8 mouse cellular contexts compared by ENCODE assay signal in the genomic region with DNA sequence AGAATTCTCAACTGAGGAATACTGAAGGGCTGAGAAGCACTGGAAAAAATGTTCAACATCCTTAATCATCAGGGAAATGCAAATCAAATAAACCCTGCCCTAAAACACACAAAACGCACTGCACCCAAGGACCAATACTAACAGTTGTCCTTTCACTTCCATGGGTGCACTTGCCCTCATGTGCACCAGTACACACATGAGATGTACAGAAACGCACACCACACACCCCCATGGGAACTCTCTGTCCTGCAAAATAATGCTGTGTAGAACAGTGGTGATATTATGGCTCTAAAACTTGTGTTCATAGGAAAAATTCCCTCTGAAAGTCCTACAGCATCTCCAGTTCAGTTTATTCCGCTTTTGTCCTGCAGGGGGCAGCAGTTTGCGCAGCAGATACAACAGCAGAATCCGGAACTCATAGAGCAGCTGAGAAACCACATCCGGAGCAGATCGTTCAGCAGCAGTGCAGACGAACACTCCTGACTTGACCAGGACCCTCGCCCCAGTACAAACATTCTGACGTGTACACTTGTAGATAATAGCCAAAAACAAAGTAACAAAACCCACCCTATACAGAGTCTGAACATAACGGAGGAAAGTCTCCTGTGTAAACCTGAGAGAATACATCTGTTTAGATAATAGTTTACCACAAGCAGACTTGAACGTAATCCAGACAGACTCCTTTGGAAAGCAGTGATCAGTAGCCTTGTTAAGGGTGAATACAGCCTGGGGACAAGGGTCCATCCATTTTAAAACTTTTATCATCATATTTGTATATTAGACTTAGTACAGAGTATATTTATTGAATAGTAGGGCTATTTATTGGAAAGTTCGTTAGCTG. TPM values are rescaled to one million over a fixed set of nuclear protein-coding genes. Genes with fewer than 3 reads are reported as not detected.
DNase-seq lines count a peak whose midpoint lies in the region; ATAC-seq and TF ChIP-seq lines count a peak whose summit lies in the region.

No protein-coding gene starts in this region.

- no peak for TF ChIP-seq POLR2A in CH12.LX (IDR thresholded peaks at IDR 0.05; ENCODE audit: low read depth, low read length)

- no peak overlapping the region for H3K27ac ChIP-seq in CH12.LX (ENCODE audit: insufficient read depth, low read depth)
- H3K27ac ChIP-seq in brown adipose tissue, adult 24 weeks (replicated peaks; ENCODE audit: low read depth, low read length): no peak overlapping the region
- no peak overlapping the region for H3K27ac ChIP-seq in heart, embryonic 14.5 days (replicated peaks in 1 of 2; ENCODE audit: control insufficient read depth in 1 of 2, insufficient read depth in 1 of 2, low read depth in 2 of 2, low read length in 2 of 2)
- H3K27ac ChIP-seq in liver, postnatal 0 days (ENCODE audit: low read depth): no peak overlapping the region
- H3K27ac ChIP-seq in neural tube, embryonic 15.5 days (replicated peaks): no peak overlapping the region

- no peak overlapping the region for H3K4me2 ChIP-seq in CH12.LX (ENCODE audit: insufficient read depth, low read depth, poor library complexity, severe bottlenecking)
- H3K4me2 ChIP-seq in heart, embryonic 14.5 days (ENCODE audit: low read length): peak overlapping the region; percentile 14
- peak overlapping the region; percentile 54 for H3K4me2 ChIP-seq in liver, postnatal 0 days (ENCODE audit: low read depth, low read length)
- no peak overlapping the region for H3K4me2 ChIP-seq in neural tube, embryonic 15.5 days

- H3K79me2 ChIP-seq in CH12.LX (replicated peaks; ENCODE audit: control insufficient read depth, extremely low read depth, insufficient read depth, poor library complexity, severe bottlenecking): no peaks in the 10 kb centered on the region

- peaks cover 0 to 6% of the 10 kb centered on the region in 2 experiments; a peak in 1 of 4 replicates for H3K4me1 ChIP-seq in CH12.LX (ENCODE audit: control insufficient read depth in 1 of 2, insufficient read depth in 2 of 2)
- no peaks in the 10 kb centered on the region for H3K4me1 ChIP-seq in brown adipose tissue, adult 24 weeks (ENCODE audit: control insufficient read depth, insufficient read depth, insufficient read length, low read length)
- no peaks in the 10 kb centered on the region for H3K4me1 ChIP-seq in heart, embryonic 14.5 days (ENCODE audit: control insufficient read depth in 2 of 2, insufficient read depth in 2 of 2, low read length in 2 of 2)
- 0 out of 2 replicates have a peak, but pooled peaks cover 4% of the 10 kb centered on the region for H3K4me1 ChIP-seq in liver, postnatal 0 days (ENCODE audit: insufficient read depth)
- H3K4me1 ChIP-seq in neural tube, embryonic 15.5 days: 0 out of 2 replicates have a peak, but pooled peaks cover 4% of the 10 kb centered on the region

- H3K9ac ChIP-seq in CH12.LX (ENCODE audit: insufficient read depth, low read depth): no peak overlapping the region
- H3K9ac ChIP-seq in heart, embryonic 14.5 days (ENCODE audit: low read length): no peak overlapping the region
- H3K9ac ChIP-seq in liver, postnatal 0 days (replicated peaks): no peak overlapping the region
- H3K9ac ChIP-seq in neural tube, embryonic 15.5 days (replicated peaks): no peak overlapping the region

- peak; percentile 32 for TF ChIP-seq RAD21 in CH12.LX (IDR thresholded peaks at IDR 0.05; ENCODE audit: low read depth, low read length)

- peaks cover 30 to 67% of the 10 kb centered on the region in 2 experiments for H3K36me3 ChIP-seq in CH12.LX (replicated peaks in 1 of 2; ENCODE audit: control insufficient read depth in 1 of 2, insufficient read depth in 1 of 2, low read length in 1 of 2)
- H3K36me3 ChIP-seq in heart, embryonic 14.5 days (ENCODE audit: control insufficient read depth, insufficient read depth, low read length): peaks cover 27% of the 10 kb centered on the region
- peaks cover 20% of the 10 kb centered on the region for H3K36me3 ChIP-seq in liver, postnatal 0 days (replicated peaks; ENCODE audit: insufficient read depth, low read length)
- peaks cover 69% of the 10 kb centered on the region for H3K36me3 ChIP-seq in neural tube, embryonic 15.5 days

- H3K4me3 ChIP-seq in CH12.LX (replicated peaks in 1 of 3; ENCODE audit: low read depth in 2 of 3, low read length in 2 of 3, poor library complexity in 1 of 3): no peak overlapping the region
- H3K4me3 ChIP-seq in brown adipose tissue, adult 24 weeks (ENCODE audit: insufficient read depth, low read depth, low read length): peak overlapping the region; percentile 43
- no peak overlapping the region for H3K4me3 ChIP-seq in heart, embryonic 14.5 days (ENCODE audit: control insufficient read depth in 1 of 2, insufficient read depth in 1 of 2, low read depth in 1 of 2, low read length in 2 of 2)
- no peak overlapping the region for H3K4me3 ChIP-seq in liver, postnatal 0 days (ENCODE audit: low read depth, low read length)
- no peak overlapping the region for H3K4me3 ChIP-seq in neural tube, embryonic 15.5 days (replicated peaks)

- 36% methylated on average over 13 of the region's 13 CpGs for WGBS in heart, embryonic 14.5 days
- 29% methylated on average over 13 of the region's 13 CpGs for WGBS in liver, postnatal 0 days (ENCODE audit: insufficient replicate concordance)
- 43% methylated on average over 13 of the region's 13 CpGs for WGBS in neural tube, embryonic 15.5 days

- H3K27me3 ChIP-seq in CH12.LX (replicated peaks): no peaks in the 10 kb centered on the region
- H3K27me3 ChIP-seq in heart, embryonic 14.5 days (ENCODE audit: control insufficient read depth, insufficient read depth, low read length): no peaks in the 10 kb centered on the region
- H3K27me3 ChIP-seq in liver, postnatal 0 days (ENCODE audit: insufficient read depth, low read length): no peaks in the 10 kb centered on the region
- no peaks in the 10 kb centered on the region for H3K27me3 ChIP-seq in neural tube, embryonic 15.5 days (replicated peaks)

- no peak for ATAC-seq in heart, embryonic 14.5 days (ENCODE audit: insufficient number of reproducible peaks, insufficient read depth, low FRiP score, low read depth)
- ATAC-seq in liver, postnatal 0 days: peak; percentile 73
- ATAC-seq in neural tube, embryonic 15.5 days (ENCODE audit: low FRiP score): peak; percentile 50; the same call in 1 of the 2 replicates

- TF ChIP-seq EP300 in CH12.LX (IDR thresholded peaks at IDR 0.05; ENCODE audit: low read length): no peak
- no peak for TF ChIP-seq EP300 in liver, postnatal 0 days (IDR thresholded peaks at IDR 0.05; ENCODE audit: low read depth)

- dilution Hi-C loops in CH12.LX (cut with MboI; ENCODE audit: extremely low pct_ligation_motif_present, extremely low pct_unique_long_range_greater_than_20kb, low sequenced_read_pairs): no loop called here

- TF ChIP-seq CTCF in CH12.LX (conservative IDR thresholded peaks at IDR 0.05 in 1 of 2, IDR thresholded peaks at IDR 0.05 in 1 of 2; ENCODE audit: low read depth in 2 of 2, low read length in 2 of 2): peak; percentile 74 to 82
- TF ChIP-seq CTCF in liver, postnatal 0 days (IDR thresholded peaks at IDR 0.05; ENCODE audit: low read depth): peak; percentile 96

- no peaks in the 10 kb centered on the region for H3K9me3 ChIP-seq in CH12.LX (replicated peaks; ENCODE audit: low read length)
- no peaks in the 10 kb centered on the region for H3K9me3 ChIP-seq in heart, embryonic 14.5 days (ENCODE audit: control insufficient read depth, low read length)
- no peaks in the 10 kb centered on the region for H3K9me3 ChIP-seq in liver, postnatal 0 days (ENCODE audit: low read length)
- H3K9me3 ChIP-seq in neural tube, embryonic 15.5 days (replicated peaks): no peaks in the 10 kb centered on the region

- DNase-seq in CH12.LX (ENCODE audit: extremely low read depth): peak; percentile 77
- peak; percentile 42 for DNase-seq in fibroblast of lung, adult 2 months (ENCODE audit: low read depth)
- peak; percentile 87 to 90 for DNase-seq in kidney, postnatal 4 days
- DNase-seq in liver, postnatal 0 days: peak; percentile 87
- peak; percentile 87 for DNase-seq in testis, postnatal 10 days (ENCODE audit: low spot score)

- in situ Hi-C loops in CH12.LX (cut with MboI; ENCODE audit: low pct_ligation_motif_present, low pct_unique_long_range_greater_than_20kb, low sequenced_read_pairs): no loop called here

RNA-seq across cellular contexts. Expression of a gene that starts 30.0 kb away (rescaled TPM):
- total RNA-seq in CH12.LX (2012; rRNA removed) (3.8 and 5.0 TPM in 2 replicates), CH12.LX (2014; rRNA removed) (3.5 and 3.6 TPM in 2 replicates)
- polyA plus RNA-seq in CH12.LX (2012; ENCODE audit: insufficient read length, low read depth): 3.1 and 3.5 TPM in 2 replicates
- 2.4 and 4.2 TPM in 2 replicates for polyA plus RNA-seq in brown adipose tissue, adult 24 weeks (2012; ENCODE audit: insufficient read depth, insufficient read length, missing spikeins)
- polyA plus RNA-seq in heart, embryonic 14.5 days (2014; fragmentation: Nextera tagmentation; extraction: Ambion mirVana): 2.2 and 2.9 TPM in 2 replicates
- 2.1 and 2.2 TPM in 2 replicates for polyA plus RNA-seq in liver, postnatal 0 days (2015; fragmentation: Nextera tagmentation; extraction: Ambion mirVana)
- polyA plus RNA-seq in neural tube, embryonic 15.5 days (2015; fragmentation: Nextera tagmentation; extraction: Ambion mirVana): 28.6 and 34.5 TPM in 2 replicates

RNA-seq across cellular contexts. Expression of a gene that starts 30.2 kb away (rescaled TPM):
- total RNA-seq in CH12.LX (2012; rRNA removed) (38.5 and 47.3 TPM in 2 replicates), CH12.LX (2014; rRNA removed) (70.5 and 76.5 TPM in 2 replicates)
- 51.2 and 55.2 TPM in 2 replicates for polyA plus RNA-seq in CH12.LX (2012; ENCODE audit: insufficient read length, low read depth)
- polyA plus RNA-seq in brown adipose tissue, adult 24 weeks (2012; ENCODE audit: insufficient read depth, insufficient read length, missing spikeins): 18.0 and 20.0 TPM in 2 replicates
- polyA plus RNA-seq in heart, embryonic 14.5 days (2014; fragmentation: Nextera tagmentation; extraction: Ambion mirVana): 25.0 and 25.6 TPM in 2 replicates
- polyA plus RNA-seq in liver, postnatal 0 days (2015; fragmentation: Nextera tagmentation; extraction: Ambion mirVana): 40.4 and 61.5 TPM in 2 replicates
- polyA plus RNA-seq in neural tube, embryonic 15.5 days (2015; fragmentation: Nextera tagmentation; extraction: Ambion mirVana): 49.4 and 56.5 TPM in 2 replicates

RNA-seq across cellular contexts. Expression of a gene that starts 38.7 kb away (rescaled TPM):
- total RNA-seq in CH12.LX (2012; rRNA removed) (30.2 and 35.1 TPM in 2 replicates), CH12.LX (2014; rRNA removed) (61.9 and 65.5 TPM in 2 replicates)
- polyA plus RNA-seq in CH12.LX (2012; ENCODE audit: insufficient read length, low read depth): 34.6 and 38.6 TPM in 2 replicates
- 34.1 and 40.2 TPM in 2 replicates for polyA plus RNA-seq in brown adipose tissue, adult 24 weeks (2012; ENCODE audit: insufficient read depth, insufficient read length, missing spikeins)
- 48.7 and 51.3 TPM in 2 replicates for polyA plus RNA-seq in heart, embryonic 14.5 days (2014; fragmentation: Nextera tagmentation; extraction: Ambion mirVana)
- 19.8 and 21.5 TPM in 2 replicates for polyA plus RNA-seq in liver, postnatal 0 days (2015; fragmentation: Nextera tagmentation; extraction: Ambion mirVana)
- 61.6 and 61.7 TPM in 2 replicates for polyA plus RNA-seq in neural tube, embryonic 15.5 days (2015; fragmentation: Nextera tagmentation; extraction: Ambion mirVana)

RNA-seq across cellular contexts. Expression of a gene that starts 39.0 kb away (rescaled TPM):
- 11.0 and 11.6 TPM in 2 replicates for total RNA-seq in CH12.LX (2012; rRNA removed)
- total RNA-seq in CH12.LX (2014; rRNA removed): 20.4 and 21.9 TPM in 2 replicates
- polyA plus RNA-seq in CH12.LX (2012; ENCODE audit: insufficient read length, low read depth): 9.0 and 10.3 TPM in 2 replicates
- 10.4 and 11.1 TPM in 2 replicates for polyA plus RNA-seq in brown adipose tissue, adult 24 weeks (2012; ENCODE audit: insufficient read depth, insufficient read length, missing spikeins)
- 15.0 and 17.2 TPM in 2 replicates for polyA plus RNA-seq in heart, embryonic 14.5 days (2014; fragmentation: Nextera tagmentation; extraction: Ambion mirVana)
- 5.6 and 6.4 TPM in 2 replicates for polyA plus RNA-seq in liver, postnatal 0 days (2015; fragmentation: Nextera tagmentation; extraction: Ambion mirVana)
- 30.7 and 30.8 TPM in 2 replicates for polyA plus RNA-seq in neural tube, embryonic 15.5 days (2015; fragmentation: Nextera tagmentation; extraction: Ambion mirVana)

Comparison
In these comparisons a context has a peak if more than half of its experiments do, and no peak if none do; other contexts are left out.
1. H3K4me2 ChIP-seq: peak in heart, embryonic 14.5 days (single experiment) and liver, postnatal 0 days (single experiment); none in CH12.LX (single experiment) and neural tube, embryonic 15.5 days (single experiment).
2. Peak in every context shown above with its lines, with median percentiles within 50 percentile points of each other: DNase-seq.